Mouse (Mus musculus) left cerebral cortex, postnatal 4 days (tissue): ENCODE data around the gene Gsg1. TPM values are rescaled to one million over a fixed set of nuclear protein-coding genes. Genes with fewer than 3 reads are reported as not detected.

Source experiments
- DNase-seq: peaks from one replicate; pipeline ENCODE4 v3.0.0-alpha.2; 2022
- intact Hi-C: fragments of 180-260 bp; cut with DNase I; formaldehyde crosslinking; loops from one replicate; pipeline ENCODE4 v1.15.1; 2025
- total RNA-seq, 2 experiments: library from RNA; stranded (reverse); gene quantifications; 2 replicates each; pipeline ENCODE4 v1.2.3; 2021

The Gsg1 gene
- total RNA-seq, 2 experiments from 2014 or later: not detected

- intact Hi-C loops: no loop called here
Measured at GRCm38 (mm10) chr6:135261124-135261523, 7.0 kb upstream of the Gsg1 start.

GRCm38 (mm10) chr6:135260435-135260834, 6.3 kb upstream of the Gsg1 start:
- no peak for DNase-seq
- intact Hi-C loops: no loop called here

More at GRCm38 (mm10) chr6:135261124-135261523, 7.0 kb upstream of the Gsg1 start:
- no peak for DNase-seq

DNA sequence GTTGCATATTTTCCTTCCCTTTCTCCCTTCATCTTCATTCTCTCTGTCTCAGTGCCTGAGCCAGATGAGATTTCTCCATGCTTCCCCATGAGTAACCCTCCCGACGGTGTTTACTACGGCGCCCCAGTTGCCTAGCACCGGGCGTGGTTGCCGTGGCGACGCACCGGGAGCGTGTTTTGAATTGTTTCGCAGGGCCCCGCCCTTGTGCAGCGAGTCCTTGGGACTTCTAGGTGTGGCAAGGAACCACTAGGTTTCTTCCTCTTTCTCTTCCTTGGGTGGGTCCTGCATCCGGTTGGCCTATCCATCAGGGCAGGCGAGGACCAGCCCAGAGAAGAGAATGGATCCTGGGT, 1.4 kb downstream of the Gsg1 start:
- DNase-seq: peak; percentile 76
- intact Hi-C loops: no loop called here

- DNase-seq: peak; percentile 19
- intact Hi-C loops: no loop called here
Measured at GRCm38 (mm10) chr6:135251849-135252727, 2.1 kb downstream of the Gsg1 start.

DNA sequence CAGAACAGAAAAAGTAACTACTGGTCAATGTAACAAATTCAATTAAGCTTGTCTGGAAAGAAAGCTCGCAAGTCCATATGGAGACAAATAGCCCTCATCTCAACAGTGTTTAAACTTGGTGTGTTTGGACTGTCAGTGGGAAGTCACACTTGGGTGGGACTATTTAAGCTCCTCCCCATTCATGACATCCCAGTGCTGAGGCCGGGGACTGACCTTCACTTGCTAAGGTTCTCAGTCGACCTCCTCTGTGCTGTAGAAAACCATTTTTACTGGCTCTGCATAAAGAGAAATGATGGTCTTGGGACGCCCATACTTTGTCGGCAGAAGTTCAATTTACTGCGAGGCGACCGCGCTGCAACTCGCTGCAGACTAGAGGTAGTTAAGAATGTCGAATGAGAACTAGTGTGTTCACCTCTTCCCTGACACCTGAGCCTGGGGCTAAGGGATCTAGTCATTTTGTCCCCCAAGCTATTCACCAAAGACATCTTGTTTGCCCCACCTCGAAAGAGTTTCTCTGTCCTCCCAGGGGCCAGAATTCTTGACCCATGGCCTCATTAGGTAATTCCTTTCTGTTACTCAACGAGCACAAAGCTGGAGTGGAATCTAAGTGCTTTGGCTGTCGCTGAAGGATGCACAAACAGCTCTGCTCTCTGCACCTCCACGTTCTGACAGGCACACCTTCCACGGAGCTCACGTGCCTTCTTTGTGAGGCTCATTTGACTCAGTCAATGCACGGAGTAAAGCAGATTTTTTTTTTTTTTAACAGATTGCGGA, 3.0 kb downstream of the Gsg1 start:
- DNase-seq: no peak
- intact Hi-C loops: no loop called here

- intact Hi-C loops: loop anchor here (5.0 kb wide), 1 partner anchor 127 kb away; no protein-coding TSS in a partner anchor
Measured at GRCm38 (mm10) chr6:135249846-135250531, 4.2 kb downstream of the Gsg1 start.

DNA sequence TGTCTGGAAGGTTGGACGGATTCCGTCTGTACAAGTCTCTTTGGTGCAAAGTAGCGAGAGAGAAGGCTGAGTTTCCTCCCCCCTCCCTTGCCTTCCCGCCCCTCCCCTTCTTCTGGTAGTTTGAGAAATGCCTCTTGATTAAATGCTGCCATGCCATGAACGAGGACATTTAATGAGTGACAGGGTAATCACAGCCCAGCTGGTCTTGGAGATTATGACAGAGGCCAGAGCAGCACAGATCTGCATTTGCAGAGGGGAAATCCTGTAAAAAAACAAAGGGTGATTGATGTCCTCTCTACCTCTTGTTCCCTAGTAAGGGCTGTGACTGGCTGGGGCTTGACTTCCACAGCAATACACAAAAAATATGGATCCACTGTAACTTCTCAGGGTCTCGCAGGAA, 6.3 kb downstream of the Gsg1 start:
- intact Hi-C loops: loop anchor here (5.0 kb wide), 1 partner anchor 129 kb away; no protein-coding TSS in a partner anchor

More at GRCm38 (mm10) chr6:135249846-135250531, 4.2 kb downstream of the Gsg1 start:
- peak; percentile 59 for DNase-seq

DNA sequence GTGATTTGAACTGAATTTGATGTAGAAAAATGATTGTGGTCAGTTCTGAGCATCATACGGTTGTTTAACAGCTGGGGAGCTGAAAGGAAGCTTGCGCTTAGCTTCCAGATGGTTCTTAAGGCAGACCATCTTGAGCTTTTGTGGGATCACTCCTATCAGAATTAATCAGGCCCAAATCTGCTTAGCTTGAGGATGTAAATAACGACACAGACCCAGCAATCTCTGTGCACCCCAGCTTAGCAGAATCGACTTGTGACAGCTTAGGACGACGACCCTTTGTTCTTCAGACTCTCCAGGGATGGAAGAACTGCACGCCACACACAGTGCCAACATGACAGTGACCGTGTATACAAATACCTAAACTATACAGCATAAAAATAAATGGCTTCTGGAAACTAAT, 8.6 kb downstream of the Gsg1 start:
- intact Hi-C loops: loop anchor here (5.0 kb wide), 1 partner anchor 132 kb away; no protein-coding TSS in a partner anchor
- DNase-seq: no peak

More for the DNA sequence above, 6.3 kb downstream of the Gsg1 start:
- DNase-seq: no peak

- no peak for DNase-seq
- intact Hi-C loops: no loop called here
Measured at GRCm38 (mm10) chr6:135240361-135240760, 13.8 kb downstream of the Gsg1 start.

DNA sequence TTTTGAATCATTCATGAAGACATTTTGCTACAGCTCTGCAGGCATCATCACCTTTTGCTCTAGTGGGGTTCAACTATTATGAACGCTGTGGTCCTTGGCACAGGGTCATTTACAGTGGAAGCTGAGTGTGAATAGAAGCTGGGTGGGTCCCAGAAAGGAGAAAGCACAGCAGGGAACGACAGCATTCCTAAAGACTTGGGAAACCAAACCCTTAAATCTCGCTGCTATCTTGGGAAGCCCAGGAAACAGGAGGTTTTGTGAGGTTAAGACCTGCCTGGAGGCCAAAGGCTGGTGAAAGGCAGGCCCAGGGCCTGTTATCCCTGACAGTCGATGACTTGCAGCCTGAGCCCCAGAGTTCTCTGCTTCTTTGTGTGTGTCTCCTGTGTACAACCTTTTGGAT, 15.9 kb downstream of the Gsg1 start:
- intact Hi-C loops: loop anchor here (10.0 kb wide), 1 partner anchor 83 kb away; no protein-coding TSS in a partner anchor
- DNase-seq: no peak

DNA sequence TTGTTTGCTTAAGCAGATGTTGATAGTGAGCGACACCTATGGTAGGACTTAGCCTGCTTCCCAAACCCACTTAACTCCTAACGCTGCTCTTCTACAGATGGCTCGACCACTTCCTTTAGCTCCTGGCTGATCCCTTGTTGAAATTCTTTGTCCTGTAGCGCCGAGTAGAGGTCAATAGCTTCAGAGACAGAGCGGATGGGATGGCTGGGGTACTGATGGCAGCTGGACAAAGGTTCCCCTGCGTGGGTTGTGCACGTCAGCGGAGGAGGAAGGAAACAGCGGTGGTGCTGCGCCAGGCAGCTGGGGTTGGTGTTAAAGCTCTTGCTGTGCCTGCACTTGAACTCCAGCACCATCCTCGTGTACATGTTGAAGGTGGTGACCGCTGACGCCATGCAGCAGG, 16.8 kb downstream of the Gsg1 start:
- no peak for DNase-seq
- intact Hi-C loops: loop anchor here (10.0 kb wide), 1 partner anchor 83 kb away; no protein-coding TSS in a partner anchor

DNA sequence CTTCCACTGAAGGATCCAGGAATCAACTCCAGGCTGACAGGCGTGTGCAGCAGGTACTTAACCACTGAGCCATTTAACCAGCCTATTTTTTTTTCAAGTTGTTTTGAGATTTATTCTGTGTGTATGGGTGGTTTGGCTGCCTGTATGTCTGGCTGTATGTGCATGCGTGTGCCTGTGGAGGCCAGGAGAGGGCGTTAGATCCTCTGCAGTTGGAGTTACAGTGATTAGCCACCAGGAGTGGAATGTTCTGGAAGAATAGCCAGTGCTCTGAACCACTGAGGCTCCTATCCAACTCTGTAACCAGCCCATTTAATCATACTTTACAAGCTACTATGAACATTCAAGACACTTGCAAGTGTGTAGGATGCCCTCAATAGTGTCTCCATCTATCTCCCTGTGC, 17.6 kb downstream of the Gsg1 start:
- intact Hi-C loops: loop anchor here (10.0 kb wide), 1 partner anchor 82 kb away; no protein-coding TSS in a partner anchor
- DNase-seq: no peak

DNA sequence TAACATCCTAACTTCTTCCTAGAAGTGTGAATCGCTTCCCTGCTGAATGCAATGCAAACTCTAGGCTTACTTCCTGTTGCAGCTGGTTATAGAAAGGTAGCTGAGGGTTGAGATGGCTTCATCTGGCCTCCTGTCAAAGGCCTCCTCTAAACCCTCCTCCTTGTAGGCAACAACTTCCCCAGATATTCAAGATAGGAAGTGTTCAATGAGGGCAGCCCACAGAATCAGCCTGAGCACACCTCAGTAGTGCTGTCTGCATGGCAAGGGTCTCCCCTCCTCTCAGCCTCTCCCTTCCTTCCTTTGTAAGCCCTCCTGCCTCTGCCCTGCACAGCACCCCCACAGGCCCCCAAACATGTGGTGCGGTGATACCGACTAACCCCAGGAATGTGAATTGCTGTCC, 18.4 kb downstream of the Gsg1 start:
- intact Hi-C loops: loop anchor here (10.0 kb wide), 1 partner anchor 81 kb away; no protein-coding TSS in a partner anchor
- no peak for DNase-seq

DNA sequence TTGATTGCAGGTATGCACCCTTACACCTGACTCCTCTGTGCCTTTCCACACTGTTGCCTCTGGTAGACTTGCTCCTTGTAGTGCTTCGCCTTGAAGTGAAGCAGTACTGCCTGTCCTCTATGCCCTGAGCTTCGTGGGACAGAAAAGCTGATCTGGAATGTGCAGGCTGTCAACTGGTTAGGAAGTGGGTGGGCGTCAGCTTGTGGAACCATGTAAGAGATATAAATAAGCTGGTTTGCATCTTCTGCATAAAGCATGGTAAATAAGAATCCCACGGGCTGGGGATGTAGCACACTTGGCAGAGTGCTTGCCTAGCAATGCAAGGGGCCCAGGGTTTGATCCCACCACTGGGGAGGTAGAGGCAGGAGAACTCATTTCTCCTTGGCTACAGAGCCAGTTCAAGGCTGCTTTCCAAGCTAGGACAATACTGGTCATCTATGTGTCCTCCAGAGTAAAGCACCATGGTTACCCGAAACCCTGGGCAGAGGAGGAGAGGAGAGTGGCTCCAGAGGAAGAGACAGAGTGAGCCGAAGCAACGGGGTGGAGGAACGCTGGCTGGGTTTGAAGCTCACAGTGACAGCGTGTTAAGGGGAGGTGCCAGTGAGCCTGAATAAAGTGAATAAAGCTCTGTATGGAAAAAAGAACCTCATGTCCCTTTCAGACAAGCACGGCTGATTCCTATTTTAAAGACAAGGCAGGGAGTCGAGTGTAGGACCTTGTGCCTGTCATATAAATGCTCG, 21.5 kb downstream of the Gsg1 start:
- intact Hi-C loops: loop anchor here (10.0 kb wide), 1 partner anchor 78 kb away; no protein-coding TSS in a partner anchor
- no peak for DNase-seq

- DNase-seq: no peak
- intact Hi-C loops: loop anchor here (10.0 kb wide), 1 partner anchor 76 kb away; no protein-coding TSS in a partner anchor
Measured at GRCm38 (mm10) chr6:135230586-135230985, 23.6 kb downstream of the Gsg1 start.

DNA sequence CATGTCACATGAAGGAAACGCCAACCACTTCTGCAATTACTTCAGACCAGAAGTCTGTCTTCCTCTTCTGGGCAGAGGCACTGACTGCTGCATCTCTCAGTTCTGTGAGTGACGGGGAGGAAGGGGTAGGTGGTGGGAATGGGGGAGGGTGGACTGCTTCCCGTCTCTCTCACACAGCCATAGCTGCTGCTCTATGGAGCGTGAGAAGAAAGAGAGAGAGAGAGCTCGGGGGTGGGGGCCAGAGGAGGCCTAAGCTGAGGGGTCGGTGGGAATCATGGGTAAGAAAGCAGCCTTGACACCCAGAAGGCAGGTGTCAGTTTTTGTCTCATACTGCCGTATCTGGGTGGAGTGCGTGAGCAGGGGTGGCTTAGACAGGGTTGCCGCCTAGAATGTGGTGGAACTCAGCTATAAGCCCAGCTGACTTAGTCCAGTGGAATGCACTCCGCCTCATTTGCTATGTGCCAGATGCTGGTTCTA, 25.6 kb downstream of the Gsg1 start:
- intact Hi-C loops: no loop called here
- DNase-seq: no peak

DNA sequence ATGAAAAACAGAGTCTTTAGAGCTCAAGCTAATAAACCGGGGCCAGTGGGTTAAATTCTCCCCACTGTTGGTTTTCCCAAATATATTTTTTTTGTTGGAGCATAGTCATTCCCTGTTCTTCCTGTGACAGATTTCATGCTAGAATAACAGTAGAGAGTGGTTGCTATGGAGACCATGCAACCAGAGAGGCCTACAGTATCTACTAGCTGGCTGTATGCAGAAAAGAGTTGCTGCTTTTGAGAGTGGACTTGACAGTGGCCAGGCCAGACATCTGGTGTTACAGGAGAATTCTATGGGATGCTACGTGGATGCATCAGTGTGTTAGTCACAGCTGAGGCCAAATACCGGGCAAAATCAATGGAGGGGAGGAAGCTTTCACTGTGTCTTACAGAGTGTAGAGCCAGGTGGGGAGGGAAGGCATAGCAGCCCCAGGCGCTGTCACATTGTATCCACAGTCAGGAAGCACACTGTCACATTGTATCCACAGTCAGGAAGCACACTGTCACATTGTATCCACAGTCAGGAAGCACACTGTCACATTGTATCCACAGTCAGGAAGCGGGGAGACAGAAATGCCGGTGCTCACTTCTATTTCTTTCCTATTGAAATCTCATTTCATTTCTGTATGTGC, 30.2 kb downstream of the Gsg1 start:
- no peak for DNase-seq
- intact Hi-C loops: no loop called here

- DNase-seq: peak; percentile 29
Measured at GRCm38 (mm10) chr6:135219916-135220315, 34.2 kb downstream of the Gsg1 start.

GRCm38 (mm10) chr6:135218330-135218729, 35.8 kb downstream of the Gsg1 start:
- no peak for DNase-seq
- intact Hi-C loops: no loop called here

More at GRCm38 (mm10) chr6:135219916-135220315, 34.2 kb downstream of the Gsg1 start:
- intact Hi-C loops: no loop called here
